In genomic region chr14:28932746-28933293, GRCm38 (mm10) we compare ENCODE assay signal across 15 mouse cellular contexts.
DNase-seq lines count a peak whose midpoint lies in the region; ATAC-seq and TF ChIP-seq lines count a peak whose summit lies in the region.
"Had no signal": no experiment of that assay in that cellular context is flagged by ENCODE, and none has a peak within 500 bp of the region (broad histone marks: within the 10 kb centered on the region; RNA-seq: fewer than 3 reads in every experiment).

No protein-coding gene starts in this region.

- H3K9me3 ChIP-seq in forebrain, embryonic 14.5 days (replicated peaks; ENCODE audit: control insufficient read depth, low read length), result no peaks in the 10 kb centered on the region
- H3K9me3 ChIP-seq in forebrain, embryonic 11.5 days (ENCODE audit: control insufficient read depth, low read length), result no peaks in the 10 kb centered on the region
- no peaks in the 10 kb centered on the region for H3K9me3 ChIP-seq in forebrain, embryonic 16.5 days (ENCODE audit: control insufficient read depth, low read length)
- no peaks in the 10 kb centered on the region for H3K9me3 ChIP-seq in midbrain, embryonic 14.5 days (ENCODE audit: control insufficient read depth, low read length)
- H3K9me3 ChIP-seq: embryonic facial prominence, embryonic 10.5 days; embryonic facial prominence, embryonic 12.5 days had no signal

- H3K9ac ChIP-seq in forebrain, embryonic 14.5 days (ENCODE audit: low read length), result no peak overlapping the region
- no peak overlapping the region for H3K9ac ChIP-seq in forebrain, embryonic 11.5 days (ENCODE audit: low read length)
- H3K9ac ChIP-seq in forebrain, embryonic 16.5 days (replicated peaks; ENCODE audit: low read depth, low read length), result no peak overlapping the region
- H3K9ac ChIP-seq in midbrain, embryonic 14.5 days (replicated peaks; ENCODE audit: low read length), result no peak overlapping the region
- H3K9ac ChIP-seq: embryonic facial prominence, embryonic 12.5 days had no signal

- H3K4me1 ChIP-seq in forebrain, embryonic 14.5 days (ENCODE audit: control insufficient read depth, insufficient read depth, low read length), result no peaks in the 10 kb centered on the region
- H3K4me1 ChIP-seq in forebrain, embryonic 11.5 days (replicated peaks; ENCODE audit: control insufficient read depth, insufficient read depth, low read length), result no peaks in the 10 kb centered on the region
- peaks cover 6% of the 10 kb centered on the region; the same call in 1 of the 2 replicates for H3K4me1 ChIP-seq in forebrain, embryonic 16.5 days (replicated peaks; ENCODE audit: control insufficient read depth, insufficient read depth, low read length)
- no peaks in the 10 kb centered on the region for H3K4me1 ChIP-seq in midbrain, embryonic 14.5 days (ENCODE audit: control insufficient read depth, insufficient read depth, low read length)
- H3K4me1 ChIP-seq: embryonic facial prominence, embryonic 12.5 days had no signal

- no peak; the same call in 1 of the 2 replicates for ATAC-seq in forebrain, embryonic 14.5 days
- no peak for ATAC-seq in forebrain, embryonic 11.5 days (replicated peaks; ENCODE audit: low FRiP score)
- ATAC-seq in forebrain, embryonic 16.5 days, result peak; percentile 83
- ATAC-seq in midbrain, embryonic 14.5 days (ENCODE audit: low FRiP score, low TSS enrichment), result no peak

- no peak overlapping the region for H3K4me2 ChIP-seq in forebrain, embryonic 14.5 days (ENCODE audit: low read length)
- H3K4me2 ChIP-seq in forebrain, embryonic 11.5 days (ENCODE audit: low read depth, low read length, severe bottlenecking), result no peak overlapping the region
- no peak overlapping the region for H3K4me2 ChIP-seq in forebrain, embryonic 16.5 days (ENCODE audit: low read length)
- H3K4me2 ChIP-seq in midbrain, embryonic 14.5 days (ENCODE audit: low read length), result no peak overlapping the region
- H3K4me2 ChIP-seq: embryonic facial prominence, embryonic 12.5 days had no signal

- TF ChIP-seq POLR2A in brain, embryonic 14.5 days (IDR thresholded peaks at IDR 0.05; ENCODE audit: borderline replicate concordance, extremely low read depth, insufficient read depth, insufficient read length, poor library complexity, severe bottlenecking), result no peak

- no peak overlapping the region for H3K4me3 ChIP-seq in forebrain, embryonic 14.5 days (ENCODE audit: low read depth, low read length)
- H3K4me3 ChIP-seq in forebrain, embryonic 11.5 days (ENCODE audit: low read depth, low read length), result no peak overlapping the region
- H3K4me3 ChIP-seq in forebrain, embryonic 16.5 days (replicated peaks; ENCODE audit: low read length), result no peak overlapping the region
- H3K4me3 ChIP-seq in midbrain, embryonic 14.5 days (replicated peaks; ENCODE audit: low read depth, low read length), result no peak overlapping the region
- H3K4me3 ChIP-seq: embryonic facial prominence, embryonic 10.5 days; embryonic facial prominence, embryonic 12.5 days had no signal

- DNase-seq in forebrain, embryonic 14.5 days (ENCODE audit: low spot score), result peak; percentile 55
- no peak for DNase-seq in forebrain, embryonic 11.5 days (ENCODE audit: low spot score)
- peak; percentile 43 for DNase-seq in brain, embryonic 14.5 days (ENCODE audit: low read depth)
- no peak for DNase-seq in midbrain, embryonic 14.5 days
- no peak for DNase-seq in ovary, postnatal 36 days (ENCODE audit: low spot score)
- DNase-seq: adrenal gland, adult 2 months; adrenal gland, postnatal 10 days; adrenal gland, postnatal 25 days; cerebellum, adult 11-12 months; cerebellum, adult 2 months; cerebellum, adult 9-10 months; cerebellum, postnatal 25 days had no signal

- H3K27me3 ChIP-seq in forebrain, embryonic 14.5 days (replicated peaks; ENCODE audit: control insufficient read depth, insufficient read depth, low read length), result no peaks in the 10 kb centered on the region
- H3K27me3 ChIP-seq in forebrain, embryonic 11.5 days (ENCODE audit: control insufficient read depth, insufficient read depth, low read length), result no peaks in the 10 kb centered on the region
- no peaks in the 10 kb centered on the region for H3K27me3 ChIP-seq in forebrain, embryonic 16.5 days (replicated peaks; ENCODE audit: control insufficient read depth, insufficient read depth, low read length)
- H3K27me3 ChIP-seq in midbrain, embryonic 14.5 days (ENCODE audit: control insufficient read depth, insufficient read depth, low read length), result no peaks in the 10 kb centered on the region
- H3K27me3 ChIP-seq: embryonic facial prominence, embryonic 12.5 days had no signal

- no peak overlapping the region for H3K27ac ChIP-seq in forebrain, embryonic 14.5 days (ENCODE audit: low read depth, low read length)
- no peak overlapping the region for H3K27ac ChIP-seq in forebrain, embryonic 11.5 days (ENCODE audit: low read depth, low read length)
- no peak overlapping the region for H3K27ac ChIP-seq in forebrain, embryonic 16.5 days (ENCODE audit: low read length)
- H3K27ac ChIP-seq in midbrain, embryonic 14.5 days (replicated peaks; ENCODE audit: low read depth, low read length), result no peak overlapping the region
- H3K27ac ChIP-seq: embryonic facial prominence, embryonic 10.5 days; embryonic facial prominence, embryonic 12.5 days had no signal

- no peak for TF ChIP-seq CTCF in brain, embryonic 14.5 days (IDR thresholded peaks at IDR 0.05; ENCODE audit: borderline replicate concordance, extremely low read depth, insufficient read depth, insufficient read length)

- H3K36me3 ChIP-seq in forebrain, embryonic 14.5 days (ENCODE audit: control insufficient read depth, insufficient read depth, low read length), result no peaks in the 10 kb centered on the region
- no peaks in the 10 kb centered on the region for H3K36me3 ChIP-seq in forebrain, embryonic 11.5 days (ENCODE audit: control insufficient read depth, insufficient read depth, low read length)
- H3K36me3 ChIP-seq in forebrain, embryonic 16.5 days (ENCODE audit: control insufficient read depth, insufficient read depth), result no peaks in the 10 kb centered on the region
- H3K36me3 ChIP-seq in midbrain, embryonic 14.5 days (ENCODE audit: control insufficient read depth, insufficient read depth, low read length), result no peaks in the 10 kb centered on the region
- H3K36me3 ChIP-seq: embryonic facial prominence, embryonic 10.5 days; embryonic facial prominence, embryonic 12.5 days had no signal

- 84% methylated on average over 1 of the region's 1 CpGs for WGBS in forebrain, embryonic 14.5 days
- 88% methylated on average over 1 of the region's 1 CpGs for WGBS in forebrain, embryonic 11.5 days
- 60% methylated on average over 1 of the region's 1 CpGs for WGBS in forebrain, embryonic 16.5 days
- WGBS in midbrain, embryonic 14.5 days, result 92% methylated on average over 1 of the region's 1 CpGs

Comparison
In these comparisons a context has a peak if more than half of its experiments do, and no peak if none do; other contexts are left out.
1. DNase-seq: peak in forebrain, embryonic 14.5 days (single experiment) and brain, embryonic 14.5 days (single experiment); none in forebrain, embryonic 11.5 days (single experiment), midbrain, embryonic 14.5 days (single experiment) and ovary, postnatal 36 days (single experiment).